Mouse (Mus musculus) kidney, adult 10 weeks (tissue): Measurements from ENCODE around the gene Psmb2. TPM values are rescaled to one million over a fixed set of nuclear protein-coding genes. Genes with fewer than 3 reads are reported as not detected.

ENCODE experiments used
- polyA plus RNA-seq: library from polyadenylated mRNA; stranded (reverse); fragments of 350-450 nt; fragmentation: Illumina TruSeq; extraction: RNeasy Lipid Tissue Mini Kit (QIAGEN cat#74804); gene quantifications from one replicate; pipeline ENCODE4 v1.2.3, GENCODE M21; 2014; ENCODE audit warnings: low read depth, low replicate concordance

Psmb2 gene
- polyA plus RNA-seq = 52.1 TPM

GRCm38 (mm10) chr4:126677054-126678003 is at the start of gene Psmb2:
Psmb2 (plus strand) TSS chr4:126677630.

GRCm38 (mm10) chr4:126736001-126736414 is 58.6 kb downstream of the Psmb2 start, which contains the start of gene Tfap2e:
Tfap2e (minus strand) TSS chr4:126736240.

GRCm38 (mm10) chr4:126753268-126754230 is 76.1 kb downstream of the Psmb2 start, which contains the start of the genes Ncdn and AU040320:
Ncdn (minus strand) TSS chr4:126753438.
AU040320 (plus strand) TSS chr4:126753544.

Other genes starting within 250 kb of the Psmb2 start
- gene Ago3, start 248.1 kb upstream of the Psmb2 start, polyA plus RNA-seq = 8.6 TPM
- gene Ago1, start 209.0 kb upstream of the Psmb2 start, polyA plus RNA-seq = 14.5 TPM
- gene Ago4, start 144.2 kb upstream of the Psmb2 start, polyA plus RNA-seq = 3.6 TPM
- gene Clspn, start 120.7 kb upstream of the Psmb2 start, polyA plus RNA-seq = 0.24 TPM
- 4.0 TPM for gene 5730409E04Rik, start 67.8 kb upstream of the Psmb2 start, polyA plus RNA-seq
- not detected for gene Tfap2e, start 58.6 kb downstream of the Psmb2 start, polyA plus RNA-seq
- gene Ncdn, start 75.8 kb downstream of the Psmb2 start, polyA plus RNA-seq = not detected
- gene AU040320, start 75.9 kb downstream of the Psmb2 start, polyA plus RNA-seq = 12.5 TPM